Mouse (Mus musculus) limb, embryonic 10.5 days (tissue): Measurements from ENCODE around the gene Iqcf3. TPM values are rescaled to one million over a fixed set of nuclear protein-coding genes. Genes with fewer than 3 reads are reported as not detected.
A peak's percentile ranks its signal among the peaks of the same experiment; 100 is the strongest.
"Not testable (repeated sequence)": the region's sequence is repeated elsewhere in the genome, so short reads cannot be mapped to it uniquely, and the experiment has no call there.

Experiments used
- DNase-seq: peaks from one replicate; pipeline ENCODE4 v3.0.0-alpha.2; 2017; ENCODE audit warnings: low spot score
- H3K27ac ChIP-seq: fragments of 300-500 bp; sonication (generic); 2 replicates; pipeline ENCODE4 v1.5.1; 2016; ENCODE audit warnings: mild to moderate bottlenecking
- H3K27me3 ChIP-seq: fragments of 300-500 bp; sonication (generic); 2 replicates; pipeline ENCODE4 v1.6.1; 2016; ENCODE audit warnings: low read depth, mild to moderate bottlenecking; ENCODE audit not compliant: poor library complexity, severe bottlenecking
- H3K36me3 ChIP-seq: fragments of 300-500 bp; sonication (generic); 2 replicates; pipeline ENCODE4 v1.6.1; 2016; ENCODE audit warnings: mild to moderate bottlenecking, moderate library complexity
- H3K4me1 ChIP-seq: fragments of 300-500 bp; sonication (generic); 2 replicates; pipeline ENCODE4 v1.6.1; 2016
- H3K4me3 ChIP-seq: fragments of 300-500 bp; sonication (generic); 2 replicates; pipeline ENCODE4 v1.5.1; 2016; ENCODE audit warnings: mild to moderate bottlenecking, moderate library complexity
- H3K9me3 ChIP-seq: fragments of 300-500 bp; sonication (generic); replicated peaks from 2 replicates; pipeline ENCODE4 v1.6.1; 2016; ENCODE audit warnings: mild to moderate bottlenecking
- WGBS: fragments of 180-500 bp; shearing (Covaris S2); methylation state at CpG from one replicate; pipeline ENCODE4 v1.1.7; 2016; 5-methylcytosine and 5-hydroxymethylcytosine counted together
- polyA plus RNA-seq: library from polyadenylated mRNA; unstranded; fragments of >200 nt; fragmentation: Nextera tagmentation; extraction: Ambion mirVana; gene quantifications from 2 replicates; pipeline ENCODE4 v1.2.1, GENCODE M21; 2016

Gene Iqcf3
- polyA plus RNA-seq, 1 experiment from 2014 or later = not detected

GRCm38 (mm10) chr9:106499667-106500066 lies 61.8 kb downstream of the Iqcf3 start, which contains the start of gene Iqcf1:
TSS of gene Iqcf1 (plus strand) at chr9:106499967.
- Histone ChIP-seq H3K4me3 (no peak within 1 kb of the TSS), H3K27ac (no peak within 1 kb of the TSS), H3K27me3 (no peaks in the 10 kb centered on the region), H3K4me1 (no peaks in the 10 kb centered on the region), H3K36me3 (no peaks in the 10 kb centered on the region), H3K9me3 (no peaks in the 10 kb centered on the region)
- 94% methylated on average over 6 of the region's 6 CpGs for WGBS
- DNase-seq = no peak

GRCm38 (mm10) chr9:106487602-106488001 lies 73.8 kb downstream of the Iqcf3 start:
- H3K27me3 ChIP-seq = not testable (repeated sequence)
- 90% methylated on average over 6 of the region's 6 CpGs for WGBS

GRCm38 (mm10) chr9:106485076-106485475 lies 76.4 kb downstream of the Iqcf3 start:
- H3K27ac ChIP-seq = no peak overlapping the region
- no peak overlapping the region for H3K4me3 ChIP-seq
- WGBS = 92% methylated on average over 10 of the region's 10 CpGs
- H3K36me3 ChIP-seq = peaks cover 63% of the 10 kb centered on the region
- no peaks in the 10 kb centered on the region for H3K9me3 ChIP-seq
- no peaks in the 10 kb centered on the region for H3K27me3 ChIP-seq
- no peaks in the 10 kb centered on the region for H3K4me1 ChIP-seq
- DNase-seq = no peak

More at GRCm38 (mm10) chr9:106487602-106488001, 73.8 kb downstream of the Iqcf3 start:
- H3K4me3 ChIP-seq, H3K9me3 ChIP-seq, H3K27ac ChIP-seq, DNase-seq, H3K4me1 ChIP-seq: not testable (repeated sequence)
- H3K36me3 ChIP-seq = peaks cover 40% of the 10 kb centered on the region

DNA sequence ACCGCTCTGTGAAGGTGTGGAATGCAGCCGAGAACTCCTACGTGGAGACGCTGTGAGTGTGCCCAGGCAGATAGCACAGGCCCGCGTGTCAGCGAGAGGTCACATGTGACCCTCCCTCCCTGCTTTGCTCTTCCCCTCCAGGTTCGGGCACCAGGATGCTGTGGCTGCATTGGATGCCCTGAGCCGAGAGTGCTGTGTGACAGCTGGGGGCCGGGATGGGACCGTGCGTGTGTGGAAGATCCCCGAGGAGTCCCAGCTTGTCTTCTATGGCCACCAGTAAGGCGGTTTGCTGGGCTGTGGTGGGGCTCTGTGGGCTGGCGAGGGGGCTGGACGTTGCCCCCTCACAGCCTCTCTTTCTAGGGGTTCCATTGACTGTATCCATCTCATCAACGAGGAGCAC lies 77.8 kb downstream of the Iqcf3 start:
- no peaks in the 10 kb centered on the region for H3K9me3 ChIP-seq
- no peaks in the 10 kb centered on the region for H3K4me1 ChIP-seq
- no peak overlapping the region for H3K4me3 ChIP-seq
- H3K36me3 ChIP-seq = peaks cover 74% of the 10 kb centered on the region
- H3K27ac ChIP-seq = no peak overlapping the region
- WGBS = 93% methylated on average over 17 of the region's 17 CpGs
- no peaks in the 10 kb centered on the region for H3K27me3 ChIP-seq
- DNase-seq = no peak

DNA sequence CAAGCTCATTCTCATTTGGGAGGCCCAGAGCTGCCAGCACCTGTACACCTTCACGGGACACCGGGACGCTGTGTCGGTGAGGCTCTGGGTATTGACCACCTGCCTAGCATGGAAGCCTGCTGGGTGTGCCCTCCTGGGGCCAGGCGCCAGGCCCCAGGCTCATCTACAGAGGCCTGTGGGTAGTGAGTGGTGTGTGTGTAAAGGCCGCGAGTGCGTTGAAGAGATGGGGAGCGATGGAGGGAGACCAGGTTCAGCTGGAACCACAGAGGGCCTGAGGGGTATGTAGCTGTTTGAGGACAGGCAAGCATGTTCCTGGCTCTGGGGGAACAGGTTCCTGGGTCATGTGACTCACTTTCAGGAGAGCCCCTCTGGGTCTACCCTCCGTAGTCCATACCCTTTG lies 78.3 kb downstream of the Iqcf3 start:
- 92% methylated on average over 10 of the region's 10 CpGs for WGBS

DNA sequence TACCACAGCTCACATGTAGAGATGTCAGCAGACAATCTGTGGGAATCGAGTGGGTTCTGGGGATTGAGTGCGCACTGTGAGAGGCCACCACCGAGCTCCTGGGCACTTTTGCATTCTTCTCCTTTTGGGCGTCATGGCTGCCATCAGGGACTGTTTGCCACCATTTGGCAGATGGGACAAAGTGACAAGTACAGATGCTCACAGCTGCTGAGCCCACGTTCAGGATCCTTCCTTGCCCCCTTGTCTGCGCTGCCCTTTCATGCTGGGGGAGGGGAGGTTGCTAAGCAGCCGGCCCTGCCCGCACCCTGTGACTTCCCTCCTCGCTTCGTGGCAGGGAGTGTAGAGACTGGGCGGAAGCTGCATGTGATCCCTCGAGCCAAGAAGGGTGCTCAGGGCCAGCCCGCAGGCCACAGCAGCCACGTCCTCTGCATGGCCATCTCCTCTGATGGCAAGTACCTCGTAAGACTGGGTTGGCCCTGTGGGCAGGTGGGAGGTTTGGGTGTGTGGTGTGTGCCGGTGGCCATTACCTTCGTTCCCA lies 78.8 kb downstream of the Iqcf3 start:
- no peak for DNase-seq
- H3K36me3 ChIP-seq = peaks cover 74% of the 10 kb centered on the region
- peaks cover 8% of the 10 kb centered on the region for H3K4me1 ChIP-seq

More for the DNA sequence above, 78.3 kb downstream of the Iqcf3 start:
- no peak overlapping the region for H3K4me3 ChIP-seq
- H3K27me3 ChIP-seq = no peaks in the 10 kb centered on the region
- H3K9me3 ChIP-seq = no peaks in the 10 kb centered on the region
- no peak for DNase-seq
- peaks cover 3% of the 10 kb centered on the region for H3K4me1 ChIP-seq
- H3K36me3 ChIP-seq = peaks cover 74% of the 10 kb centered on the region
- no peak overlapping the region for H3K27ac ChIP-seq

DNA sequence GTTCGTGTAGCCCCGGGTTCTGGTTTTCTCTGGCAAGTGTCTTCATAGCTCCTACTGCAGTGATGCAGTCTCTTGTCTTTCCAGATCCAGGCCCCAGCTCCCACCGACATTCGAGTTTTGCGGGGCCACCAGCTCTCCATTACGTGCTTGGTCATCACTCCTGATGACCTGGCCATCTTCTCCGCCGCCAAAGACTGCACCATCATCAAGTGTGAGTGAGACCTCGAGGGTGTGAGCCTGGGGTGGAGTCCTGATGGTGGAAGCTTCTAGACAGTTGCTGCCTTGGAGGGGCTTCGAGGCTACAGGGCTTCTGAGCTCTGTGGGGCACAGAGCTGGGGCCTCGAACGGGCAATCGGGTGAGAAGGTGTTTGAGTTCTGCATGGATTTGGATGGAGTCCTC lies 79.8 kb downstream of the Iqcf3 start:
- H3K9me3 ChIP-seq = no peaks in the 10 kb centered on the region
- 91% methylated on average over 13 of the region's 13 CpGs for WGBS
- H3K4me3 ChIP-seq = no peak overlapping the region
- H3K36me3 ChIP-seq = peaks cover 74% of the 10 kb centered on the region
- peaks cover 10% of the 10 kb centered on the region for H3K4me1 ChIP-seq
- no peak overlapping the region for H3K27ac ChIP-seq
- DNase-seq = no peak
- no peaks in the 10 kb centered on the region for H3K27me3 ChIP-seq

More for the DNA sequence above, 78.8 kb downstream of the Iqcf3 start:
- 89% methylated on average over 17 of the region's 17 CpGs for WGBS
- no peak overlapping the region for H3K4me3 ChIP-seq
- no peak overlapping the region for H3K27ac ChIP-seq
- no peaks in the 10 kb centered on the region for H3K27me3 ChIP-seq
- no peaks in the 10 kb centered on the region for H3K9me3 ChIP-seq

DNA sequence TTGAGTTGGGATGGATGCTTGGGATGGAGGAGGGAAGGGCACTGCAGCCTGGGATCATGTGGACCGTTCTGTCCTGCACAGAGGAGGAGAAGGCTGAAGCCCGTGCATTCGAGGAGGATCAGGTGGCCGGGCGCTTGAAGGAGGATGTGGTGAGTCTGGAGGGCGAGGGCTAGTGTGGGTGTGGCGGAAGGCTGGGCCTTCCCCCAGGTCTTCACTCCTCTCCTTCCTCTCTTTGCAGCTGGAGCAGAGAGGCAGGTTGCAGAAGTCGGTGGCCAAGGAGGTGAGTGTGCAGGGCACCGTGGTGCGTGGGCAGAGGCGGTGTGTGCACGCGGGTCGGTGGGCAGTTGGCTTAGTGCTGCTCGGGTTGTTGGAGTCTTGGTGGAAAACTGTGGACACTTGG lies 80.4 kb downstream of the Iqcf3 start:
- WGBS = 97% methylated on average over 15 of the region's 15 CpGs
- H3K36me3 ChIP-seq = peaks cover 69% of the 10 kb centered on the region
- peaks cover 16% of the 10 kb centered on the region for H3K4me1 ChIP-seq
- no peaks in the 10 kb centered on the region for H3K9me3 ChIP-seq
- H3K4me3 ChIP-seq = no peak overlapping the region
- no peaks in the 10 kb centered on the region for H3K27me3 ChIP-seq
- no peak overlapping the region for H3K27ac ChIP-seq
- no peak for DNase-seq

DNA sequence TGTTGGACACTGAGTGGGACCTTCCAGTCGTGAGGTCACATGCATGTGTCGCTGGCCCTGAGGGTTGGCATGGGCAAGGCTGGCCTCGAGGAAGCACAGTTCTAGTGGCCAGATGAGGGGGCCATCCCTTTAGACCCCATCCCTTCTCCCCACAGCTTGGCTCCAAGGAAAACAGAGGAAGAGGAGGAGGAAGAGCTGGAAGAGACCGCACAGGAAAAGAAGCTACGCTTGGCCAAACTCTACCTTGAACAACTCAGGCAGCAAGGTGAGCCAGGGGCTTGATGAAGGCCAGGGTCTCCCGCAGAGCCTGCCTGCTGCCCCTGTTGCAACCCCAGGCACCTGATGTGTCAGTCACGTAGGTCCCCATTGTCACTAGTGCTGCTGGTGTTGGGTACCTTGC lies 80.9 kb downstream of the Iqcf3 start:
- Histone ChIP-seq H3K4me3 (no peak overlapping the region), H3K36me3 (peaks cover 64% of the 10 kb centered on the region), H3K27ac (no peak overlapping the region), H3K27me3 (no peaks in the 10 kb centered on the region), H3K4me1 (peaks cover 21% of the 10 kb centered on the region), H3K9me3 (no peaks in the 10 kb centered on the region)
- WGBS = 92% methylated on average over 7 of the region's 7 CpGs
- DNase-seq = no peak

DNA sequence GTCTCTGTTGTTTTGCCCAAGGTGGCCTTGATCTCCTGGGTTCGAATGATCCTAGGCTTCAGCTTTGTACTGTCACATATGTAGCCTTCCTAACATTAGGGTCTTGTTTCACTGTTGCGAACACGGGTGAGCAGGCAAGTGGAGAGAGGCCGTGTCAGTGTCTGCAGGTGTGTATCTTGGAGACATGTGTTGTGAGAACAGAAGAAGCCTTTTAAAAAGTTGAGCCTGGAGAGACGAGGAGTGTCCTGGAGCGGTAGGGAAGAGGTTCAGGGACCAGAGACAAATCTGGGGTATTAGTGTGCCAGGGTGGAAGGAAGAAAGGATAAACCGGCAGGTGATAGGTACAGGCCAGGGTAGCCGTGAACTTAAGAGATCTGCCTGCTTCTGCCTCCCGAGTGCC lies 83.3 kb downstream of the Iqcf3 start:
- Histone ChIP-seq H3K27me3 (no peaks in the 10 kb centered on the region), H3K27ac (0 out of 2 replicates have a peak overlapping the region, but pooled peaks have one; percentile 69), H3K4me1 (peaks cover 44% of the 10 kb centered on the region), H3K9me3 (no peaks in the 10 kb centered on the region), H3K36me3 (peaks cover 39% of the 10 kb centered on the region), H3K4me3 (peak overlapping the region; percentile 71)
- 85% methylated on average over 9 of the region's 9 CpGs for WGBS
- DNase-seq = no peak

DNA sequence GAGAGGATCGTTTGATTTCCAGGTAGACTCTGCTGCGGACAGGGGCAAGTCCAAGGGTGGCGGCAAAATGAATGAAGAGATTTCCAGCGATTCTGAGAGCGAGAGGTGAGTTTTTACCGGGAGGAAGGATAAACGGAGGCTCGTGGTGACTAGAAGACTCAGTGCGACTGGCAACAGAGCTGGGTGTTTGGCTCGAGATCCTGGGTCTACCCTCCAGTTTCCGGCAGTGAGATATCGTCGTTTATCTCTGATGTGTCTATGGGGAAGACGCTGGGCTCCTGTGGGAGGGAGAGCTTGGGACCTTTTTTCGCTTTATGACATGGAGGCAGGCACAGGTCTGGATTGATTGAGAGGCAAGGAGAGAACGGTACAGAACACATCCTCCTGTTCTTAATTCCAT lies 83.8 kb downstream of the Iqcf3 start:
- Histone ChIP-seq H3K4me1 (peaks cover 44% of the 10 kb centered on the region), H3K27ac (peak overlapping the region; percentile 69)

GRCm38 (mm10) chr9:106476924-106477484 lies 84.4 kb downstream of the Iqcf3 start, which contains the start of gene Parp3:
TSS of gene Parp3 (minus strand) at chr9:106476949.
- under 1% methylated on average over 41 of the region's 41 CpGs for WGBS

More for the DNA sequence above, 83.8 kb downstream of the Iqcf3 start:
- Histone ChIP-seq H3K9me3 (no peaks in the 10 kb centered on the region), H3K36me3 (peaks cover 35% of the 10 kb centered on the region), H3K27me3 (no peaks in the 10 kb centered on the region), H3K4me3 (peak overlapping the region; percentile 71)
- WGBS = 5% methylated on average over 16 of the region's 16 CpGs
- DNase-seq = no peak

GRCm38 (mm10) chr9:106476002-106476923 lies 85.2 kb downstream of the Iqcf3 start:
- H3K9me3 ChIP-seq = no peaks in the 10 kb centered on the region
- peaks cover 57% of the 10 kb centered on the region for H3K4me1 ChIP-seq
- peaks cover 23% of the 10 kb centered on the region for H3K36me3 ChIP-seq
- peak overlapping the region; percentile 69 for H3K27ac ChIP-seq
- peak overlapping the region; percentile 71 for H3K4me3 ChIP-seq
- WGBS = 41% methylated on average over 16 of the region's 16 CpGs
- no peak for DNase-seq
- H3K27me3 ChIP-seq = 0 out of 2 replicates have a peak, but pooled peaks cover 5% of the 10 kb centered on the region

More at GRCm38 (mm10) chr9:106476924-106477484, 84.4 kb downstream of the Iqcf3 start, which contains the start of gene Parp3:
- H3K4me3 ChIP-seq = peak within 1 kb of the TSS; percentile 71
- peak within 1 kb of the TSS; percentile 69 for H3K27ac ChIP-seq
- peak; percentile 97 for DNase-seq
- H3K27me3 ChIP-seq = no peaks in the 10 kb centered on the region
- no peaks in the 10 kb centered on the region for H3K9me3 ChIP-seq
- peaks cover 31% of the 10 kb centered on the region for H3K36me3 ChIP-seq
- H3K4me1 ChIP-seq = peaks cover 50% of the 10 kb centered on the region
